Mouse (Mus musculus) embryonic facial prominence, embryonic 13.5 days (tissue): ENCODE results near the gene Itpripl2. TPM values are rescaled to one million over a fixed set of nuclear protein-coding genes. Genes with fewer than 3 reads are reported as not detected.

Experiments
- polyA plus RNA-seq: library from polyadenylated mRNA; unstranded; fragments of >200 nt; fragmentation: Nextera tagmentation; extraction: Ambion mirVana; gene quantifications from 2 replicates; pipeline ENCODE4 v1.2.1, GENCODE M21; 2015

Gene Itpripl2
- polyA plus RNA-seq, 1 experiment from 2014 or later = 5.9 TPM

Other genes with a start within 250 kb of the Itpripl2 start
- gene Smg1, start 248.3 kb downstream of the Itpripl2 start, polyA plus RNA-seq = 23.6 and 25.1 TPM in 2 replicates
- gene Syt17, start 43.8 kb downstream of the Itpripl2 start, polyA plus RNA-seq = 1.9 and 3.3 TPM in 2 replicates
- gene Coq7, start 41.4 kb upstream of the Itpripl2 start, polyA plus RNA-seq = 72.2 and 88.9 TPM in 2 replicates
- 4.8 TPM in 2 replicates for gene Tmc7, start 92.8 kb upstream of the Itpripl2 start, polyA plus RNA-seq
- 0.24 and 0.36 TPM in 2 replicates for gene Tmc5, start 105.3 kb upstream of the Itpripl2 start, polyA plus RNA-seq
- gene Gde1, start 213.8 kb upstream of the Itpripl2 start, polyA plus RNA-seq = 70.4 and 71.3 TPM in 2 replicates
- gene Ccp110, start 220.6 kb upstream of the Itpripl2 start, polyA plus RNA-seq = 21.3 and 29.7 TPM in 2 replicates
- gene Vps35l, start 248.3 kb upstream of the Itpripl2 start, polyA plus RNA-seq = 62.6 and 71.9 TPM in 2 replicates